Mouse (Mus musculus): ENCODE measurements around the gene Cdk2.

DNA sequence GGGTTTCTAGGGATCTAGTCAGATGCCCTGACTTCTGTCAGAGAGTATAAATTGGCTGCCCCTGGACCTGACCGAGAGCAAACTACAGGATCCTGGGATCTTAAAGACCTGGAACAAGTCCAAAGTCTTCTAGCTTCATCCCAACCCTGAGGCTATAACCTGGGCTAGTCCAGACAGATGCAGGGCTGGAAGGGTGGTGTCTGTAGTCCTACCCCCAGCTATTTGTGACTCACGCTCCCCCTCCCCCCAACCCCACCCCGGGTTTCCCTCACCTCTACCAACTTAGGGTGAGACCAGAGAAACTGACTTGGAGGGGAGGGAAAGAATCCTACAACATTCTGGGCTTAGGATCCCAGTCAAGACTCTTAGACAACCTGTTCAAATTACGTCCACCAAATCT, 37.8 kb upstream of the Cdk2 start:
- TF ChIP-seq CTCF (IDR thresholded peaks at IDR 0.05; ENCODE audit: low read depth, low read length) (no peak), TAL1 (conservative IDR thresholded peaks at IDR 0.05; ENCODE audit: low read depth, low read length) (no peak), GATA1 (IDR thresholded peaks at IDR 0.05; ENCODE audit: borderline replicate concordance, low read length) (no peak)
